Mouse (Mus musculus) kidney, adult 8-10 months (tissue): Measurements from ENCODE around the gene Hipk4.
"Not testable (repeated sequence)": the region's sequence is repeated elsewhere in the genome, so short reads cannot be mapped to it uniquely, and the experiment has no call there.

Source experiments
- DNase-seq, 2 experiments: peaks; one replicate each; pipeline ENCODE4 v3.0.0; 2022

Hipk4 gene

DNA sequence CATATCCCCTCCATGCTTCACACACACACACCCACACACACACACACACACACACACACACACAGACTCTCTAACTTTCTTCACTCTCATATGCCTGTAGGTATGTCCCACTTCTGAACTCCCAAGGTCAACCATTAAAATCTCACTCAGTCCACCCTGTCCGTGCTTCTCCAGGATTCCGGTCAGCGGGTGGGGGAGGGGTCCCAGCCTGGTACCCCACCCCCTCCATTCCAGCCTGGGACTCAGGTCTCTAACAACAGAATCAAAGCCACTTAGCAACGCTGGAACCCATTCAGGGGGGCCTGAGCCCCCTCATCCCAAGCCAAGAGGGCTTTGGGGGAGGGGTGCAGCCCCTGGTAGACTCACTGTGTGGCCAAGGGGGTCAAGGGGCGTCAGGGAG, at the start of gene Hipk4:
Gene Hipk4 (plus strand): TSS at position 301 of the 400 bp plus-strand sequence.
- DNase-seq, result no peak

DNA sequence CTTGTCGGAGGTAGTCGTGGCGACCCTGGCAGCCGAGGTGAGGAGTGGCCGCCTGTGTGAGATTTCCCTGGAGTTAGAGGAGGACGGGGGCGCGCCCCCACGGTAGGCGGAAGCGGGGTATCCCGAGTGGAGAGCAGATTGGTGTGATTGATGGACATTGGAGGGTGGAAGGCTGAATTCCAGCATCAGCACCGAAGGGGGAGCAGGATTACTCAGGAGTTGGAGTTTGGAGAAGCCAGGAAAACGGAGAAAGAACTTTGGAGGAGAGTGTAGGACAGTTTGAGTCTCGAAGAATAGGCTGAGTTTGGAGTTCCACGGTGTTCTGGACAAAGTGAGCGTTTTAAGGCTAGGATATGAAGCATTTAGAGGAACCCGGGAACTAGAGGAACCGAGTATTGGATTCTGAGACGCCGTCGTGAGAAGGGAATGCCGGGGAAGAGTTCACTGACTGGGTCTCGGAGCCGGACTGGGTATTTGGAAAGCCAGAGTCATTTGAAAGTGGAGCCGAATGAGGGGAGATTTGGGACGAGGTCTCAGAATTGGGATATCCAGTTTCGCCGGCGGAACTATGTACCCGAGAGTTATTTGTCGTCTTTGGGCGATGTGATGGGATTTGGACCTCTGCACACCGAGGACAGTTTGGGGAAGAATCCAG, 49.1 kb upstream of the Hipk4 start:
- DNase-seq, result no peak

DNA sequence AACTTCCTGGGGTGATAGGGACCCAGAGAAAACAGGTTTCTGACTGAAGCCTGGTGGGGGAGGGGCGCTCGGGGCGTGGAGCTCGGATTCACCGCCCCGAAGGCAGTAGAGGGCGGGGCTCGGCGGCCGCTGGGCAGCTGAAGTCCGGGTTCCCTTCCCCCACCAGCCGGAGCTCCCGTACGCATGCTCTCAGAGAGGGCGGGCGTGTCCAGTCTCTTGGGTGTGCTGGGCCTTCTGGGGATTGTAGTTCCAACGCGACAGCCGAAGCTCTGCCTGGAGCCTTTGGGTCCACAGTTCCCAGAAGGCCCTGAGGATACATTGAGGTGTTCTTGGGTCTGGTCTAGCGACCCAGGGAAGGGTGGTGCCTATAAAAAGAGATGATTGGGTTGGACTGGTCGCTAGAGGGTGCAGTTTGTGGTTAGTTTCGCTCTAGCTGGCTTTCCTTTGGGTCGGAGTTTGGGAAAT, 48.5 kb upstream of the Hipk4 start:
- peak; percentile 99 for DNase-seq

DNA sequence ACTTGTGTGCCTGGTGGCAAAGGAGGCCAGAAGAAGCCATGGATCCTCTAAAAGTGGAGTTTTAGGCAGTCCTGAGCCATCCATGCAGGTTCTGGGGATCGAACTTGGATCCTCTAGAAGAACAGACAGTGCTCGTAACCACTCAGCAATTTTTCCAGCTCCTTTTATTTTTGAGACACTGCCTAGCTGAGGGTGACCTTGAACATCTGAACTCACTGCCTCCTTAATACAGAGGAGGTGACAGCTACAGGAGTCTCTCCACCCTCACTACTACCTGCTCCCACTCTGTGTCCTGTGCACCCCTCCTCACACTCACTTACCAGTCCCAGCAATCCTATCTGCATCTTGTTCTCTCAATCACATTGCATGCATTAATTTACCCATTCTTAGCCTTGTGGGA, 47.5 kb upstream of the Hipk4 start:
- no peak for DNase-seq

DNA sequence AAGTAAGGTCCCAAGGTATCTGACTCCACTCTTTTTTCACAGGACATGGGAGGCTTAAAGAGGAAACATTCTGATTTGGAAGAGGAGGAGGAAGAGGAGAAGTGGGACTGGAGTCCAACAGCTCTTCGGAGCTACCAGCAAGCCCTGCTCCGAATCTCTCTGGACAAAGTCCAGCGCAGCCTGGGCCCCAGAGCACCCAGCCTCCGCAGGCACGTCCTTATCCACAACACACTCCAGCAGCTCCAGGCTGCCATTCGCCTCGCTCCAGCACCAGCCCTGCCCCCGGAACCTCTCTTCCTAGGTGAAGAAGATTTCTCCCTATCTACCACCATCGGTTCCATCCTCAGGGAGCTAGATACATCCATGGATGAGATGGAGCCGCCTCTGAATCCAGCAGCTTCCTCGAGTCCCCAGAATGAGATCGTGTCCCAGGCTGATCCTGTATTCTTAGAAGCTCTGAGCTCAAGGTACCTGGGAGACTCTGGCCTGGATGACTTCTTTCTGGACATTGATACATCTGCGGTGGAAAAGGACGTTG, 46.9 kb upstream of the Hipk4 start:
- peak; percentile 59 to 70 for DNase-seq

DNA sequence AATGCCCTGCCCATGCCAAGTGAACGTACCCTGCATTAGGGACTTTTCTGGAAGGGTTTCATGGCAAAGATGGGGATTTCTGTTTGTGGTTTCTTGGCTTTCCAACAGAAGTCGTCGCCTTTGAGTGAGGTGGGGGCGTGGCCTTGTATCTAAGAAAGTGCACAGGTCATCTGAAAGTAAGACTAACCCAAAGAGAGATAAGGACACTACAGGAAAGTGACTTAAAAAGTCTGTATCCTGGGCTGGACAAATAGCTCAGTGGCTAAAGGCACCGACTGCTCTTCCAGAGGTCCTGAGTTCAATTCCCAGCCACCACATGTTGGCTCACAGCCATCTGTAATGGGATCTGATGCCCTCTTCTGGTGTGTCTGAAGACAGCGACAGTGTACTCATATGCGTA, 44.5 kb upstream of the Hipk4 start:
- no peak for DNase-seq

DNA sequence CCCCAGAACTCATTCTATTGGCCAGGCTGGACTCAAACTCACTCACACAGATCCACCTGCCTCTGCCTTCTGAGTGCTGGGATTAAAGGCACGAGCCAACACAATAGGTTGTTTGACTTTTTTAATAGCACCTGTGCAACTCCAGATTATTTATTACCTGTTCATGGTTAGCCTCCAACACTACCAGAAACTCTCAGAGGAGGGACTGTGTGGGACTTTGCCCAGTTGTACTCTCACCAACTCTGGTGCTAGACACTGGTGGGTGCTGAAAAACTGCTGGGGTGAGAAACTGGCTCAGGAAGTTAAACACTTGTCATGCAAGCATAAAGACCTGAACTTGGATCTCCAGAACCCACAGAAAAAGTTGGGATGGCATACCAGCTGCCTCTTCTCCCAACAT, 43.3 kb upstream of the Hipk4 start:
- peak; percentile 71 to 75 for DNase-seq

DNA sequence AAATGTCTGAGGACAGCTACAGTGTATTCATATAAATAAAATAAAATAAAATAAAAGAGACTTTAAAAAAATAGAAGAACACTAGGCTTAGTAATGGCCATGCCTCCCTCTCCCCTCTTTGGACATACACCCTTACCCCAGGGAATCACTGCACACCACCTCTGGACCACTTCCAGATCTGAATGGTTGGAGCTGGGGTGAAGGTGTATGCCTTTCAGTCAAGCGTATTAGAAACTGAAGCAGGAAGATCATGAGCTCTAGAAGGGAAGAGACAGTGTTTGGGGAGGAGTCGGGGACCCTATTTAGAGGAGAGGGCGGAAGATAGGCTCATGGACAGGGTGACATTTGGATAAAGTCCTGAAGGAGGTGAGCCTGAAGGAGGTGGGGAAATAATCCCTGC, 42.6 kb upstream of the Hipk4 start:
- DNase-seq, result peak in 1 of 2 experiments; percentile 46

DNA sequence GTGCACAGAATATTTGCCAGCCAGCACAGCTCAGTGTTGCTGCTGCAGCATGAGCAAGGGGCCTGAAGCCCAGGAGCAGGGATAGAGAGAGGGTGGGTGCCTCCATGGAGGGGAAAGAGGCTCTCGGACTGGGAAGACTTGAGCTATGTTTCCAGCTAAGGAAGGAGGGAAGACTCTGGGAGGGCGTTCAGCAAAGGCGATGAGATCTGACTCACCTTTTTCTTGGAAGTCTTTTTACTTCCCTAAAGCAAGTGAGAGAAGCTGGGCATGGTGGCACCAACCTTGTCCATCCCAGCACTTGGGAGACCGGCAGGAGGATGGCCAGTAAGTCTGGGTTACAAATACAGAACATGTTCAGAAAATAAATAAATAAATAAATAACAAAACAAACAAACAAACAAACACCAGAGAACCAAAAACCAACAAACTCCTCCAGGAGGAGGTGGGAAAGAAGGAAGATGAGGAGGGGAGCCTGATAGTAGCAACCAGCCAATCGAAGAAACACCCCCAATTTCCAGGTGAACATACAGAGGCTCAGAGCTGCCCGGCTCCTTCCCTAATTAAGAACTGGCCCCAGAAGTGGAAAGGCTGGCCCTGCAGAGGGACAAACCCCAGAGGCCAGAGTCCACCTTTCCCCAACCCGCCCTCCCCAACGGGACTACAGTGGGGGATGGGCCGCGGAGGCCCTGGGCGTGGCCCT, 42.0 kb upstream of the Hipk4 start:
- peak in 1 of 2 experiments; percentile 32 for DNase-seq

DNA sequence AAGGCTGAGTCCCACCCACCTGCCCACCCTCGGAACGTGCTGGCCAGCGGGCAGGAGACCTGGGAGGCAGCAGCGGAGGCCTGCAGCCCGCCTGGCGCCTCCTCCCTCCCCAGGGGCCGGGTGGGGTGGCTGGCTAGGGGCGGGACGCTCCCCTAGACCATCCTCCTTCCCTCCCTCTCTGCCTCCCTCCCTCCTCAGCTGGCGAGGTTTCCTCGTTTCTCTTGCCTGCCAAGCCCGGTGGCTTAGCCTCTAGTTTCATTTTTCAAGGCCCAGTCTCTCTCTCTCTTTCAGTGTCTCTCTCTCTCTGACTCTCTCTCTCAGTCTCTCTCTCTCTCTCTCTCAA, 41.5 kb upstream of the Hipk4 start:
- peak; percentile 93 to 96 for DNase-seq

DNA sequence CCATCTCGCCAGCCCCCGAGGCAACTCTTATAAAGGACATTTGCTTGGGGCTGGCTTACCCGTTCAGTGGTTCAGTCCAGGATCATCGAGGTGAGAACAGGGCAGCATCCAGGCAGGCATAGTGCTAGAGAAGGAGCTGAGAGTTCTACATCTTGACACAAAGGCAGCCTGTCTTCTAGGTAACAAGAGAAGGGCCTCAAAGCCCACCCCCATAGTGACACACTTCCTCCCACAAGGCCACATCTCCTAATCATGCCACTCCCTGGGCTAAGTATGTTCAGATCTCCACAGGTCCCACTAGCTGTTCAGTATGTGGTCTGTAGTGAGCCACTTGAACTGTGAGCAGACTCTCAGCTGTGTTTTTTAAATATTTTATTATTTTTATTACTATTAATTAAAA, 39.2 kb upstream of the Hipk4 start:
- no peak for DNase-seq

DNA sequence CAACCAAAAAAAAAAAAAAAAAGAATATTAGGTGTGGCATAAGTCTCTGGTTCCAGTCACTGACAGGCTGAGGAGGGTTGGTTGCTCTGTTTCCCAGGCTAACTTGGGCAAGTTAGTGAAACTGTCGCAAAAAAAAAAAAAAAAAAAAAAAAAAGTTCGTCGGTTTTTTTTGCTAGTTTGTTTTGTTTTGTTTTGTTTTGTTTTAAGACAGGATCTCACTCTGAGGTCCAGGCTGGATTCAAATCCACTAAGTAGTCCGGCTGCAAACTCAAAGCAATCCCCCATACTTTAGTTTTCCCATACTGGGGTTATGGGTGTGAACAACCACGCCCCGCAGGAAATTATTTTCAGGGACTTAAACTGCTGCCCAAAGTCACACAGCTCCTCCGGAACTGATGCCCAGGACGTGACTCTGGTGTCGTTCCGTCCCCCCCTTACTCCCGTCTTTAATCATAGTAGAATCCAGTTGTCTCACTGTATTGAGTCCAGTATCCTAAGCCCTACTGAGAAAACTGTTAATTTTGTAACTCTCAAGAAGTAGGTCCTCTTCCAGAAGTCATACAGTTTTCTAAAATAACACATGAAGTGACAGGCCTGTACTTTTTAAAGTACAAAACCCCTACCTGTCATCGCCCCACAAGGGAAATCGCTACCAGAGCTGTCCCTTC, 36.8 kb upstream of the Hipk4 start:
- peak in 1 of 2 experiments; percentile 54 for DNase-seq

DNA sequence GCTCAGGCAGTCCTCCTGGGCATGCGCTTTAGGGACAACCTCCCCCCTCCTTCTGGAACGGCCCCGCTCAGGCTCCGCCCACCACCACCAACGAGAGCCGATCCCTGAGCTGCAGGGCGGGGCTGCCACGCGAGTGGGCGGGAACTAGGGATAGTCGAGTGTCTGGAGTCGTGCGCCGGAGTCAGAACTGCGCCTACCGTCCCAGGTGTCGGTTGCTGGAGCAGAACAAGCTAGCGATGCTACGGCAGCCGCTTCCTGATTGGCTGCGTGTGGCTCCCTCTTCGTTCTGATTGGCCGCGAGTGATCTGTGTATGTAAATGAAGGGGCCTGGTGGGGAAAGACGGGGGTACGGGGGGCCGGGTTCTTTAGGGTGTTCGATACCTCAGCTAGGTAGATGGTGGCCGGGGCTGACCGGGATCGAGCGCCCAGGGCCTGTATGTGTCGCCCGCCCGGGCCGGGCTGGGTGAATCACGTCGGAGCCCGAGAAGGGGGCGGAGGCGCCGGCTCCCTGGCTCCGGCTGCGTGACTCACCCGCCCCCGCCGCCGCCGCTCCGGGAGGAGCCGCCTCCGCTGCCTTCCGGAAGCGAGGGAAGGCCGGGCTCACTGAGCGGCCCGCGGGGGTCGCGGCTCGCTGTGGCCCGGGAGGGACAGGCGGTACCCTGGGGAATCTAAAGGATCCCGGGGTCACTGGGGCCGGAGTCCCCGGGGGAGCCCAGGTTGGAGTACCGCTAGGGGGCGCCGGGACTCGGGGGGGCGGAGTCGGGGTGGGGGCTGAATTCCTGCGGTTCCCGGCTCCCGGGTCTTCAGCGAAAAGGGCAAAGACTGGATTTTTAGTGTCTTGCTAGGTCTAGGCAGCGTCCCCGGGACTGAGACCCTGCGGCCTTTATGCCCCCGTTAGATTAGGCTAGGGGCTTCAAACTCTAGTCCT, 36.0 kb upstream of the Hipk4 start, which contains the start of gene Sertad1:
Gene Sertad1 (plus strand): TSS at position 141 of the 928 bp plus-strand sequence.
- DNase-seq, result peak; percentile 100

DNA sequence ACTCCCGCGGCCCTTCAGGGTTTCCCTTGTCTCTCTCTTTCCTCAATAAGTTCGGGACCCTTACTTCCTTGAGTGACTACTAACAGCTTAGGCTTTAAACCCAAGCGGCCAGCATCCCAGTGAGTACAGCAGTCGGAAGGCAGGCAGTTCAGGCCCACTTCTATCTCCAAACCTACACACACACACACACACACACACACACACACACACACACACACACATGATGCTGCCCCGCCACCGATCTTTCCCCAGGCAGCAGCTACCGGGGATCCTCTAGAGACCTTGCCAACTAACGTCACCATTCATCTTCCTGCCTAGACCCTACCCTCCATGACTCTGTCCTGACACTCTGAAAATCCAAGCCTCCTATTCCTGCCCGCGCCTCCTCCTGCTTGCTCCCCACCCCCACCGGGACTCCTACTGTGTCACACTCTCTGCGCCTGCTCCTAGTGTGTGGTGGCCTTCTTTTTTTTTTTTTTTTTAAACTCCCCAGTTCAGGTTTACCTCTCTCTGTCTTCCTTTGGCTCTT, 35.3 kb upstream of the Hipk4 start:
- peak; percentile 64 to 73 for DNase-seq

DNA sequence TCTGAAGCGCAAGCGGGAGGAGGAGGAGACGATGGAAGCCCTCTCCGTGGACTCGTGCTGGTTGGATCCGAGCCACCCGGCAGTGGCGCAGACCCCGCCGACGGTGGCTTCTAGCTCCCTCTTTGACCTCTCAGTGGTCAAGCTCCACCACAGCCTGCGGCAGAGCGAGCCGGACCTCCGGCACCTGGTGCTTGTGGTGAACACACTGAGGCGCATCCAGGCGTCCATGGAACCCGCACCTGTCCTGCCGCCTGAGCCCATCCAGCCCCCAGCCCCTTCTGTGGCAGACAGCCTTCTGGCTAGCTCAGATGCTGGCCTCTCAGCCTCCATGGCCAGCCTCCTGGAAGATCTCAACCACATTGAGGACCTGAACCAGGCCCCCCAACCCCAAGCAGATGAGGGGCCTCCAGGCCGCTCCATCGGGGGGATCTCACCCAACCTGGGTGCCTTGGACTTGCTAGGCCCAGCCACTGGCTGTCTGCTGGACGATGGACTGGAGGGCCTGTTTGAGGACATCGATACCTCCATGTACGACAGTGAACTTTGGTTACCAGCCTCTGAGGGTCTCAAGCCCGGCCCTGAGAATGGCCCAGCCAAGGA, 33.7 kb upstream of the Hipk4 start:
- DNase-seq, result no peak

DNA sequence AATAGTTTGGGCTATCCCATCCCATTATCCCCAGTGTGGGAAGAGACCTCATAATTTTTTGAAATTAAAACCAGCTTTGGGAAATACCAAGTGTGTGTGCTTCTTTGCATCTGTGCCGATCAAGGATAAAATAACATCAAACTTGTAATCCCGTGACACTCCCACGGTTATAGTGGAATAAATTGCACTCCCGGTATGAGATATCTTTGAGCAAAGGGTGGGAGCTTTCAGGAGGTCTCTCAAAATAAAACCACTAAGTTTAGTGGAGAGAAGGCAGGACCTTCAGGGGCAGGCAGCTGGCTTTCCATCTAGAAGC, 32.9 kb upstream of the Hipk4 start:
- DNase-seq, result no peak

DNA sequence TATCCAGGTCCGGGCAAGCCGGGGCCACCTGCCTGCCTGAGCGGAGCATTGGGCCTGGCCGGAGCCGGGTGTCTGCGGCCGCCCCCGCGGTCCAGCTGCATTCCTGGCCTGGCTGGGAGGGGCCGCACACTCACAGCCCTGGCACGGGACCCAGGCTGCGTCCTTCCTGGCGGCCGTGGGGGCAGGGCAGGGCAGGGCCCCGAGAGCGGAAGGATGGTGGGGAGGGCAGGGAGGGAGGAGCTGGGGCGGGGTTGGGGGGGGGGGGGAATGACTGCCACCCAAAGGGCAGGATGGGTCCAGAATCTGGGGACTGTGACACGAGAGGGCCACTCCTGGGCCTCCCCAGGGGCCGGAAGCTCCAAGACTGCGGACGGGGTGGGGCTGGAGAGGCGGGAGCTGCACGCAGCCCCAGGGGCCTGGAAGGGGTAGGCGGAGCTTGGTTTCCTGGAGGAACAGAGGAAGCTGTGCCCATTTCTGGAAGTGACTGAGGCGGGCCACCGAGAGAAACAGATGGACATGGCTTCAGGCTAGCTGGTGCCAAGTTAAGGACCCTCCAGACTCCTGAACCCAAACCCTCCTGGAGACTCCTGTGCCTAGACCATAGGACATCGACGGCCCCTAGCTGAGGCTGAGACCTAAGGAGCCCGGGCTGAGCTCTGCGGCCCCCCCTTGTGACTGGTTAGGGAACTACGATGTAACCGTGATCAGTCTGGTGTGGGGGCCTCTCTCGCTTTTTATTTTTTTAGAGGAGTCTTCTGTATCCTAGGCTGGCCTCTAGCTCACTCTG, 32.3 kb upstream of the Hipk4 start:
- peak; percentile 93 to 96 for DNase-seq

DNA sequence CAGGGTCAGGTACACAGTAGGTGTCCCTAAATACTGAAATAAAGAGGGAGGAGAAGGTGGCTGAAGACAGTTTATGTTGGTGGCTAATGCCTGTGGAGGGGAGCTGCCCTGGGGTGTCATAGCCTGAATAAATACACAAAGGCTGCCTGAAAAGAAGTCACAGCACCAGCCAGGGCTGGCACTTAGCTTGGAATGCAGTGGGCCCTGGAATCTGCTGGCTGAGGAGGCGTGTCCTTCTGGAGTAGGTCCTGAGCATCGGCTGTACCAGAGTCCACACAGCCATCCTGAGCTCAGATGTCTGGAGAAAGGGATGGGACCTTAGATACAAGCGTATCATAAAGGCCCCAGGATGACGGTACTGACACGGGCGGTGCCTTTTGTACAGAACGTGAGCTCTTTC, 31.2 kb upstream of the Hipk4 start:
- DNase-seq, result peak; percentile 41 to 63

DNA sequence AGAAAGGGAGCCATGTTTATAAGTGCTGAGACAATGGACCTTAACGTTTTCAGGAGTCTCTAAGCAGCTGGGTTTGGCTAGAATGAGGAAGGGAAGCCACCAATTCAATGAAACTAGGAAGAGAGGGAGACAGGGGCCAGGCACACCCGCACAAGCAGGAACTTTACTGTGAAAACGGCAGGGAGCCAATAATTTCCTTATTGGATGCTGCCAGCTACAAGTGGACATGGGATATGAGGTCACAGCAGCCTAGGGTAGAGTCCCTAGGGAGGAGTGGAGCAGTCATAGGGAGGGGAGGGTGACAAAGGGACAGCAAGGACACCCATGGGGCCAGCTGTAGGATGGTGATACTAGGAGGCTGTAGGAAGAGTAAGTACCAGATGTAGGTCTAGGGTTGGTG, 30.0 kb upstream of the Hipk4 start:
- DNase-seq, result no peak

DNA sequence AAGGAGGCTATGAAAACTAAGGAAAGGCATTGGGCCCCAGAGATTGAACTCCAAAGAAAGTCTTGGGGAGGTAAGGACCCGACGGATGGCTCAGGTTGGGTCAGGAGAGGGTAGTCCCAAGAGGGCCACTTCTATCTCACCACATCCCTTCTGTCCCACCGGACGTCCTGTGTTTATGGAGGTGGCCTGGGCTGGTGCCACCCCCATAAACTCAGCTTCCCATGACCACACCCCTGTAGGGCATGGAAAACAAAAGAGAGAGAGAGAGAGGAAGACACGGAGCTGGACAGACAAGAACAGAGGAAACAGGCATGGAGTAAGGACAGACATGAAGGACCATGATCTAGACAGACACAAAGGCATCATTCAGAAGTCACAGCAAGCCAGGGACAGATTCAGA, 29.6 kb upstream of the Hipk4 start:
- no peak for DNase-seq

DNA sequence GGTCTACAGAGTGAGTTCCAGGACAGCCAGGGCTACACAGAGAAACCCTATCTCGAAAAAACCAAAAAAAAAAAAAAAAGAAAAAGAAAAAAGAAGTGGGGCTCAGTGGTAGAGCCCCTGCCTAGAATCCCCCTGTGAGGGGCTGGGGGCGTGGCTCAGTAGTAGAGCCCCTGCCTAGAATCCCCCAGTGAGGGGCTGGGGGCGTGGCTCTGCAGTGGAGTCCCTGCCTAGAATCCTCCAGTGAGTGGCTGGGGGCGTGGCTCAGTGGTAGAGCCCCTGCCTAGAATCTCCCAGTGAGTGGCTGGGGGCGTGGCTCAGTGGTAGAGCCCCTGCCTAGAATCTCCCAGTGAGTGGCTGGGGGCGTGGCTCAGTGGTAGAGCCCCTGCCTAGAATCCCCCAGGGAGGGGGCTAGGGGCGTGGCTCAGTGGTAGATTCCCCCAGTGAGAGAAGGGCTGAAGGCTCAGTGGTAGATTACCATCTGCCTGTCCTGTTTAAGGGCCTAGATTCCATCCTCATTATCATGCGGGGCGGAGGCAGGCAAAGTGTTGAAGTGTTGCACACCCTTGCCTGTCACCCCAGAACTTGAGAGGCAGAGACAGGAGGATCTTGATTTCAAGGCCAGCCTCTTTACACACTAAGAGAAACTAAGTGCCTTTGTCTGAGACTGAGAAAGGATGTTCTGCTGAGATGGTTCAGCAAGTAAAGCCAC, 28.3 kb upstream of the Hipk4 start:
- not testable (repeated sequence) for DNase-seq
